Mouse (Mus musculus) heart, postnatal 36 days (tissue): Measurements from ENCODE around the gene Sorcs3. TPM values are rescaled to one million over a fixed set of nuclear protein-coding genes. Genes with fewer than 3 reads are reported as not detected.

ENCODE experiments used
- DNase-seq, 2 experiments: peaks; one replicate each; pipeline ENCODE4 v3.0.0; 2021 to 2022
- intact Hi-C: fragments of 180-260 bp; cut with DNase I; formaldehyde crosslinking; loops from one replicate; pipeline ENCODE4 v1.15.1; 2025
- total RNA-seq, 2 experiments: library from RNA; stranded (reverse); gene quantifications; 2 replicates each; pipeline ENCODE4 v1.2.3; 2021

The Sorcs3 gene
- total RNA-seq, 2 experiments from 2014 or later: not detected

- intact Hi-C loops: no loop called here
- DNase-seq: no peak
Observed at GRCm38 (mm10) chr19:48362167-48362566, 156.3 kb downstream of the Sorcs3 start.

GRCm38 (mm10) chr19:48368056-48368455 lies 162.2 kb downstream of the Sorcs3 start:
- intact Hi-C loops: no loop called here

GRCm38 (mm10) chr19:48371787-48372186 lies 166.0 kb downstream of the Sorcs3 start:
- DNase-seq: no peak
- intact Hi-C loops: no loop called here

More at GRCm38 (mm10) chr19:48368056-48368455, 162.2 kb downstream of the Sorcs3 start:
- DNase-seq: no peak

- DNase-seq: no peak
- intact Hi-C loops: no loop called here
Observed at GRCm38 (mm10) chr19:48378006-48378540, 172.2 kb downstream of the Sorcs3 start.

- no peak for DNase-seq
- intact Hi-C loops: loop anchor here (2.0 kb wide), 1 partner anchor 247 kb away; no protein-coding TSS in a partner anchor
Observed at GRCm38 (mm10) chr19:48391551-48391950, 185.7 kb downstream of the Sorcs3 start.

- no peak for DNase-seq
- intact Hi-C loops: no loop called here
Observed at GRCm38 (mm10) chr19:48404774-48405495, 199.1 kb downstream of the Sorcs3 start.

GRCm38 (mm10) chr19:48408221-48408620 lies 202.4 kb downstream of the Sorcs3 start:
- DNase-seq: no peak
- intact Hi-C loops: no loop called here

- no peak for DNase-seq
- intact Hi-C loops: no loop called here
Observed at GRCm38 (mm10) chr19:48411332-48411731, 205.5 kb downstream of the Sorcs3 start.

- no peak for DNase-seq
- intact Hi-C loops: no loop called here
Observed at GRCm38 (mm10) chr19:48413836-48414235, 208.0 kb downstream of the Sorcs3 start.

- intact Hi-C loops: no loop called here
- no peak for DNase-seq
Observed at GRCm38 (mm10) chr19:48418356-48418755, 212.5 kb downstream of the Sorcs3 start.

GRCm38 (mm10) chr19:48429263-48429662 lies 223.4 kb downstream of the Sorcs3 start:
- no peak for DNase-seq
- intact Hi-C loops: no loop called here

- intact Hi-C loops: no loop called here
Observed at GRCm38 (mm10) chr19:48429755-48430154, 223.9 kb downstream of the Sorcs3 start.

GRCm38 (mm10) chr19:48430328-48430727 lies 224.5 kb downstream of the Sorcs3 start:
- intact Hi-C loops: no loop called here

More at GRCm38 (mm10) chr19:48429755-48430154, 223.9 kb downstream of the Sorcs3 start:
- no peak for DNase-seq

GRCm38 (mm10) chr19:48438450-48438849 lies 232.6 kb downstream of the Sorcs3 start:
- intact Hi-C loops: no loop called here
- DNase-seq: no peak

More at GRCm38 (mm10) chr19:48430328-48430727, 224.5 kb downstream of the Sorcs3 start:
- no peak for DNase-seq

GRCm38 (mm10) chr19:48461141-48461540 lies 255.3 kb downstream of the Sorcs3 start:
- intact Hi-C loops: no loop called here

GRCm38 (mm10) chr19:48462426-48462825 lies 256.6 kb downstream of the Sorcs3 start:
- no peak for DNase-seq
- intact Hi-C loops: no loop called here

More at GRCm38 (mm10) chr19:48461141-48461540, 255.3 kb downstream of the Sorcs3 start:
- no peak for DNase-seq

- intact Hi-C loops: no loop called here
- no peak for DNase-seq
Observed at GRCm38 (mm10) chr19:48463494-48463893, 257.7 kb downstream of the Sorcs3 start.

- intact Hi-C loops: no loop called here
- DNase-seq: no peak
Observed at GRCm38 (mm10) chr19:48467471-48467870, 261.6 kb downstream of the Sorcs3 start.

GRCm38 (mm10) chr19:48469791-48470410 lies 264.1 kb downstream of the Sorcs3 start:
- no peak for DNase-seq
- intact Hi-C loops: no loop called here

GRCm38 (mm10) chr19:48471927-48472326 lies 266.1 kb downstream of the Sorcs3 start:
- no peak for DNase-seq
- intact Hi-C loops: no loop called here

GRCm38 (mm10) chr19:48475784-48476410 lies 270.1 kb downstream of the Sorcs3 start:
- DNase-seq: no peak

More at GRCm38 (mm10) chr19:48475784-48476410, 270.1 kb downstream of the Sorcs3 start:
- intact Hi-C loops: no loop called here
